ENCODE assay signal across 23 mouse cellular contexts in genomic region chr12:83015366-83015765, GRCm38 (mm10).
"Had no signal": no experiment of that assay in that cellular context is flagged by ENCODE, and none has a peak within 500 bp of the region (broad histone marks: within the 10 kb centered on the region; RNA-seq: fewer than 3 reads in every experiment).

No protein-coding gene starts in this region.

- H3K9me3 ChIP-seq: hindbrain, embryonic 13.5 days; hindbrain, embryonic 15.5 days; intestine, embryonic 15.5 days; kidney, embryonic 15.5 days; limb, embryonic 13.5 days; limb, embryonic 15.5 days; liver, embryonic 12.5 days had no signal

- DNase-seq: gastrocnemius, postnatal 14 days; gastrocnemius, postnatal 36 days; heart, adult 18-20 months; heart, postnatal 36 days; kidney, adult 18-20 months; kidney, adult 8-10 months; kidney, postnatal 14 days; kidney, postnatal 36 days; layer of hippocampus, adult 9-11 months; layer of hippocampus, postnatal 36 days; left cerebral cortex, postnatal 4 days had no signal

- H3K36me3 ChIP-seq: hindbrain, embryonic 13.5 days; hindbrain, embryonic 15.5 days; intestine, embryonic 15.5 days; kidney, embryonic 15.5 days; limb, embryonic 13.5 days; limb, embryonic 15.5 days; liver, embryonic 12.5 days had no signal

- H3K4me1 ChIP-seq: hindbrain, embryonic 13.5 days; hindbrain, embryonic 15.5 days; intestine, embryonic 15.5 days; limb, embryonic 13.5 days; limb, embryonic 15.5 days had no signal

- H3K4me3 ChIP-seq: hindbrain, embryonic 13.5 days; hindbrain, embryonic 15.5 days; intestine, embryonic 15.5 days; kidney, embryonic 15.5 days; limb, embryonic 13.5 days; limb, embryonic 15.5 days; liver, embryonic 12.5 days had no signal

- H3K27ac ChIP-seq: hindbrain, embryonic 13.5 days; hindbrain, embryonic 15.5 days; hindbrain, postnatal 0 days; intestine, embryonic 15.5 days; kidney, embryonic 15.5 days; kidney, postnatal 0 days; limb, embryonic 13.5 days; limb, embryonic 15.5 days; liver, embryonic 12.5 days; liver, embryonic 14.5 days had no signal

- H3K27me3 ChIP-seq: intestine, embryonic 15.5 days; kidney, embryonic 15.5 days; limb, embryonic 15.5 days had no signal

- H3K9ac ChIP-seq: hindbrain, embryonic 13.5 days; hindbrain, embryonic 15.5 days; intestine, embryonic 15.5 days; kidney, embryonic 15.5 days; limb, embryonic 13.5 days; limb, embryonic 15.5 days; liver, embryonic 12.5 days; liver, embryonic 14.5 days had no signal

- ATAC-seq: hindbrain, postnatal 0 days; intestine, embryonic 15.5 days; intestine, postnatal 0 days; liver, embryonic 12.5 days had no signal

- H3K4me2 ChIP-seq: heart, embryonic 11.5 days; hindbrain, embryonic 13.5 days; hindbrain, embryonic 15.5 days; intestine, embryonic 15.5 days; kidney, embryonic 15.5 days; limb, embryonic 13.5 days; limb, embryonic 15.5 days; liver, embryonic 12.5 days had no signal
